Comparison of ENCODE assay signal across 26 mouse cellular contexts in the genomic region with DNA sequence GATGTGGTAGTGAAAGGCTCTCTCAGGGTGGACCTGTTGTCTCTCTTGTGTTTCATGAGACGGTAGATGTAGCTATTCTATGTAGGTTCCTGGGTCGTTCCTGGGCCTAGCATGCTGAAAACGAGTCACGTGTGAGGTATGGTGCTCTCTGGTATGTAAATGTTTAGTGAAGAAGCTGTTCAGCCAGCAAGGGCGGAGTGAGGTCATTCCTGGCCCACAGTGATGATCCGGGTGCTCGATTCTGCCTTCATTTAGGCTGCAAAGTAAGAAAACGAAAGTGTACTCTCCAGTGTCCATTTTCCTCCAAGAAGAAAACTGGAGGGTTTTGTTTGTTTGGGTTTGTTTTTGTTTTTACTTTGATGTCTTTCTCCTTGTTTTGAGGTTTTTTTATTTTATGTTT. TPM values are rescaled to one million over a fixed set of nuclear protein-coding genes. Genes with fewer than 3 reads are reported as not detected.
DNase-seq lines count a peak whose midpoint lies in the region; TF ChIP-seq lines count a peak whose summit lies in the region.
"Had no signal": no experiment of that assay in that cellular context is flagged by ENCODE, and none has a peak within 500 bp of the region (broad histone marks: within the 10 kb centered on the region; RNA-seq: fewer than 3 reads in every experiment).

No protein-coding gene starts in this region.

- intact Hi-C loops in gastrocnemius, adult 2 months (cut with DNase I), result no loop called here

- DNase-seq in gastrocnemius, adult 2 months, result no peak
- no peak for DNase-seq in gastrocnemius, postnatal 25 days
- peak; percentile 62 for DNase-seq in lung, postnatal 10 days
- DNase-seq in lung, postnatal 14 days, result no peak
- DNase-seq in NIH3T3 (ENCODE audit: low read depth), result peak; percentile 56
- no peak for DNase-seq in frontal cortex, postnatal 36 days (ENCODE audit: low spot score in 2 of 2)
- DNase-seq: adrenal gland, postnatal 10 days; adrenal gland, postnatal 36 days; B cell, adult 2 months; cerebellum, adult 18-20 months; cerebellum, adult 9-10 months; cerebellum, postnatal 14 days; forebrain, postnatal 0 days; gastrocnemius, postnatal 10 days; heart, adult 18-20 months; heart, postnatal 14 days; heart, postnatal 4 days had no signal

- H3K4me3 ChIP-seq in gastrocnemius, adult 2 months, result no peak overlapping the region
- H3K4me3 ChIP-seq: embryonic facial prominence, embryonic 12.5 days; embryonic facial prominence, embryonic 15.5 days; heart, embryonic 10.5 days; heart, embryonic 13.5 days had no signal

- TF ChIP-seq CTCF in gastrocnemius, adult 2 months (IDR thresholded peaks at IDR 0.05), result no peak

- peak overlapping the region; percentile 85; the same call in 1 of the 2 replicates for H3K27ac ChIP-seq in gastrocnemius, adult 2 months
- H3K27ac ChIP-seq: embryonic facial prominence, embryonic 12.5 days; embryonic facial prominence, embryonic 15.5 days; heart, embryonic 10.5 days; heart, embryonic 13.5 days; hindbrain, embryonic 14.5 days; hindbrain, postnatal 0 days had no signal

RNA-seq across cellular contexts. Expression of a gene that starts 7.9 kb away (rescaled TPM):
- total RNA-seq in gastrocnemius, adult 2 months (2021), result 10 to 100 TPM; 17.7 to 34.1 TPM
- total RNA-seq in gastrocnemius, postnatal 25 days (2021), result 10 to 100 TPM; 18.2 to 18.6 TPM
- total RNA-seq: forebrain, postnatal 0 days; MEL had no signal

RNA-seq across cellular contexts. Expression of a gene that starts 21.6 kb away (rescaled TPM):
- total RNA-seq in gastrocnemius, adult 2 months (2021), result not detected
- not detected for total RNA-seq in gastrocnemius, postnatal 25 days (2021)
- total RNA-seq: adrenal gland, adult 18-20 months; adrenal gland, postnatal 10 days; adrenal gland, postnatal 36 days; forebrain, postnatal 0 days; gastrocnemius, postnatal 10 days; gastrocnemius, postnatal 4 days; heart, adult 18-20 months; heart, postnatal 14 days; heart, postnatal 4 days; hindbrain, postnatal 0 days; MEL had no signal

RNA-seq across cellular contexts. Expression of a gene that starts 43.4 kb away (rescaled TPM):
- 10 to 100 TPM; 26.2 to 39.2 TPM for total RNA-seq in gastrocnemius, adult 2 months (2021)
- total RNA-seq in gastrocnemius, postnatal 25 days (2021), result 10 to 100 TPM; 20.3 to 22.9 TPM

RNA-seq across cellular contexts. Expression of a gene that starts 51.2 kb away (rescaled TPM):
- total RNA-seq in gastrocnemius, adult 2 months (2021), result under 1 TPM in 1 of 2 experiments, not detected in 1; 0.17 TPM
- not detected for total RNA-seq in gastrocnemius, postnatal 25 days (2021)
- total RNA-seq: adrenal gland, adult 18-20 months; adrenal gland, postnatal 10 days; adrenal gland, postnatal 36 days; forebrain, postnatal 0 days; gastrocnemius, postnatal 10 days; MEL had no signal

Comparison
In these comparisons a context has a peak if more than half of its experiments do, and no peak if none do; other contexts are left out.
1. DNase-seq: peak in lung, postnatal 10 days (single experiment) and NIH3T3 (single experiment); none in gastrocnemius, adult 2 months (single experiment), gastrocnemius, postnatal 25 days (single experiment), lung, postnatal 14 days (single experiment) and frontal cortex, postnatal 36 days (0 of 2).